Mouse (Mus musculus): ENCODE results near the gene Dusp16. TPM values are rescaled to one million over a fixed set of nuclear protein-coding genes. Genes with fewer than 3 reads are reported as not detected.
A peak's percentile ranks its signal among the peaks of the same experiment; 100 is the strongest.

The Dusp16 gene
- total RNA-seq (2021) = 23.0 and 25.8 TPM in 2 replicates
- long read RNA-seq, full-length matches to known transcripts = 3 of 10 reads
- long read RNA-seq, partial matches to known transcripts = 0 of 10 reads
- long read RNA-seq, other reads (novel, unspliced or antisense) = 7 of 10 reads

DNA sequence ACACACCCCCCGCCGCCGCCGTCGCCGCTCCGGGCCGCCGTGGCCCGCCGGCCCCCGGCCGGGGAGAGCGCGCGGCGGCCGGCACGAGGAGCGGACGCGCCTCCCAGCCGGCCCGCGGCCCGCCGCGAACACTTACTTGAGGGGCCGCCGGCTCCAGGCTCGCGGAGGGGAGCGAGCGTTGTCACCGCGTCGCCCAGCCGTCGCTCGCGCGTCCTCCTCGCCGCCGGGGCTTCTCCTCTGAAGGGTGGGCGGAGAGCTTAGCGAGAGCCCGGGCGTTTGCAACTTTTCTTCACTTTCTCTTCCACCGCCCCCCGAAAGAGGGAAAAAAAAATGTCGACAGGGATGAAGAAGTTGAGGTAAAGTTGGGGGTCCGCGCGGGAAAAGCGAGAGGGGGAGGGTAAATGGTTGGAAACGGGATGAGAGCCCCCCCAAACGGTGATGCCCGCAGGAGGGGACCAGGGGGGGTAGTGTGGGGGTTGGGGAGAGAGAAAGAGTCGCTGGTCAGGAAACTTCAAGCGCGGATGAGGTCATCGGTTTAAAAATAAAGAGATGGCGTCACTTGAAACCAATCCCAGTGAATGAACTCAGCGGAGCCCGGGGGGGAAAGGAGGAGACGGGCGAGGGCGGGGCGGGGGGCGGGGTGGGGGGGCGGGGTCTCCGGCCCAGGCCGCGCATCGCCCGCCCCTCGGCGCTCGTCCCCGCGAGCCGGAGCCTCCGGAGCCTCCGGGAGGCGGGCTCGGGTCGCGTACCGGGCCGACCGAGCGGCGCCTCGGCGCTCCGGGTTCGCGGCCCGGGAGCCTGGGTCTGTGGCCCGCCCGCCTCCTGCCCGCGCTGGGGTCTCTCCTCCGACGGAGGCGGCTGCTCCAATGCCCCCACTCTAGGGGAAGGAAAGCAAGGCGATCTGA lies at the start of gene Dusp16:
Dusp16 (minus strand) TSS at position 485 of the 905 bp plus-strand sequence.
- DNase-seq = peak; percentile 79

DNA sequence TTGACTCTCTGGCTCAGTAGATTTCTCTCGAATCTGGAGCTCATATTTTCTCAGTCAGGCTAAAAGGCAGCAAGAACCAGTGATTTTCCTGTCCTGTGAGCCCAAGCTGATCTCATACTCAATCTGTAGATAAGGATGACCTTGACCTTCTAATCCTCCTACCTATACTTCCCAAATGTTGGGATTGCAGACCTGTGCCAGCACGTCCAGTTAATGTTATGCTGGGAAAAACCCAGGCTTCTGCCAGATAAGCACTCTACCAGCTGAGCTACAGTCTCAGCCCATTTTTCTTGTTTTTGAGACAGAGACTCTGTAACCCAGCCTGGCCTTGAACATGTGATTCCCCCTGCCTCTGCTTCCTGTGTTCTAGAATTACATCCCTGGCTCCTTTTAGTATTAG lies 47.9 kb upstream of the Dusp16 start:
- no peak for DNase-seq

DNA sequence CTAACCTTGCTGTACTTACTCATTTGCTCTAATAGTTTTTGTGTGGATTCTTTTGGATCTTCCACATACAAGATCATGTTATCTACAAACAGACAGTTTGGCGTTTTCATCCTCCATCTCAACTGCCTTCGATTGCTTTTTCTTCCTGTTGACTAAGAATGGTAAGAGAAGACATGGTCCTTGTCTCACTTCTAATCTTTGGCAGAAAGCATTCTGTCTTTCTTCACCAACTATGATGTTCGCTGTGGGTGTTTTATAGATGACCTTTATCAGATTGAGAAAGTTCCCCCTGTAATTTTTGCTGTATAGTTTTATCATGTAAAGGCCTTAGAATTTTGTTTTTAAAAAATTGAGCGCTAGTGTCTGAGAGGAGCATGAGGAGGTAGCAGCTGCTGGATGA lies 45.7 kb upstream of the Dusp16 start:
- no peak for DNase-seq

DNA sequence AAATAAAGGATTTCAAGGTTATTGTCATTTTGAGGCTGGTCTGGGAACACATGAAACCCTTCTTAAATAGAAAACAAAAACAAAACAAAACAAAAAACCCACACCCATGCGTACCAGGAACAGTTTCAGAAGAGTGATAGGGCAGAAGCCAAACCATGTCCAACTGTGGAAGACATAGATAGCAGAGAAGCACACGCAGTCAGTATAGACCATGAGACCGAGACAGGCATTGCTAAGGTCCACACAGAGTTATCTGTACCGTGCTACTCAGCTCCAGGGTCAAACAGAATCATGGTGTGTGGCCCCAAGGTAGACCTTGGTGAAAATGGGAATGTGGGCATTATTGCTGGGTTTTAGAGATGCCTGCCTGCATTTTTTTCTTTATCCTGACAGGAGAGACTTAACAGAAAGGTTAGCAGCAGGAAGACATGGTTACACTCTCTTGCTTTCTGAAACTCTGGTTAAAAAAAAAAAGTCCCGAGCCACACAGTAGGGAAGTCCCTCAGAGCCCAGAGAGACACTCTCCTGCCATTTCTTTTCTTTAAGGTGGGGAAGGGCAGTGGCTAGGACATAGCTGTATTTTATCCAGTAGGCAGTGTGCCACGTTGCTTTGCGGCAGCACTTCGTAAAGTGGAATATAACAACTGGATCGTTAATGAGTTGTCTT lies 42.3 kb upstream of the Dusp16 start:
- DNase-seq = no peak

DNA sequence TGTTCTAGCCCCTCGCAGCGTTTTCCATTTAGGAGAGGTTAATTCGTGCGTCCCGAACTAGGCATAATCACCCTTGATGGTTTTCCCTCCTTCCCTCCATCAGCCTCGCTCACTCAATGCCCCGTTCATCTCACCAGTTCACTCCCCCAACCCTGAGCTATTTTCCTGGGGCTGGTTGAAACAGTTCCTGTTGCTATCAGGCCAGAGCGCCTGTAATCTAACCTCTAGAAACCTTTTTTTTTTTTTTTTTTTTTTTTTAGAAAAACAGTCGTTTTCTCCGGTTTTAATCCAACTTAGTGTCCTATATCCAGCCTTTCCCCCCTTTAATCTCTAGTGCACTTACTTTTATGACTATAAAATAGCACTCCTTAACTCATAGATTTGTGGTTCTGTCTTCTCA lies 38.4 kb upstream of the Dusp16 start:
- no peak for DNase-seq

DNA sequence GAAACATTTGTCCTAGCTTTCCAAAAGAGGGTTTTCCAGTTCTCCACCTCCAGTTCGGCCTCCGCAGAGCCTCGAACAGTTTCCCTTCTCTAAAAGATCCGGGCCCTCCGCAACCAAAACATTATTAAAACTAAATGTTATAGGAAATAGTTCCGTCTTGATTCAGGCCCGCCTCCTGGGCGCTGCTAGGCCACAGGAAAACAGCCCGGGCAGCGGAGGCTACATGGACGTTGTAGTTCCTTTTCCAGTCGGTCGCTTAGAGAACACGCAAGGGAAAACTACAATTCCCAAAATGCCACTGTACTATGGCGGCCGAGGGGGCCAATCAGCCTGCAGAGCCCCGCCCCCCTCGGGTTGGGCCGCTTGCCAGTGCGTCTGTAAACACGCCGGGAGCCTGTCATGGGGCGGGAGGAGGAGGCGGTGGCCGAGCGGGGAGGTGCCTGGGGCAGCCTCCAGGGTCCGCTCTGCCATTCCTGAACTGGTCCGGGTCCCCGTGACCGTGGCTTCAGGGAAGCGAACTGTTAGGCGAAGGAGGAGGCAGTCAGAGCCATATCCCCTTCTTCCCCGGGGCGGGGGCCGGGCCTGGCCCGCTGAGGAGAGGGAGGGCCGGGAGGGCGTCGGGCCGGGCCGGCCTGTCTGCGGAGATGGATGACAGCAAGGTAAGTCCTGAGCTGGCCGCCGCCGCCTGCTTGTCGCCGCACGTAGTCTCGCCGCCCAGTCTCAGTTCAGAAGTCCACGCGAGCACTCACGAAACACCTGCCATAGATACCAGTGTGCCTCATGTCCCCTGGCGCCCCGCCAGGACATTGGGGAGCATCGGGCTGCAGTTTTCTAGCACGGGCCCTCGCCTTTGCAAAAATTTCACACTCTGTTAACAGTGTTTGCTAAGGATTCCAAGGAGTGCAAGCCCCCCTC lies 37.6 kb upstream of the Dusp16 start, which contains the start of gene Crebl2:
Crebl2 (plus strand) TSS at position 369 of the 915 bp plus-strand sequence.
- DNase-seq = peak; percentile 100

DNA sequence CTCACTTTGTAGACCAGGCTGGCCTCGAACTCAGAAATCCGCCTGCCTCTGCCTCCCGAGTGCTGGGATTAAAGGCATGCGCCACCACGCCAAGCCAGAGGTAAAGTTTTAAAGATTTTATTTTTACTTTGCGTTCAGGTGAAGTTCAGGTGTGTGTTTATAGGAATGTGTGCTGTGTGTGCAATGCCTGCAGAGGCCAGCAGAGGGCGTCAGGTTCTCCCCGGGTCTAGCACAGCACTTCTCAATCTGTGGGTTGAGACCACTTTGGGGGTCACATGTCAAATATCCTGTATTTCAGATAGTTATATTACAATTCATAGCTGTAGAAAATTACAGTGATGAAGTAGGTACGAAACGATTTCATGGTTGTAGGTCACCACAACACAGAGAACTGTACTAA lies 30.4 kb upstream of the Dusp16 start:
- DNase-seq = no peak

DNA sequence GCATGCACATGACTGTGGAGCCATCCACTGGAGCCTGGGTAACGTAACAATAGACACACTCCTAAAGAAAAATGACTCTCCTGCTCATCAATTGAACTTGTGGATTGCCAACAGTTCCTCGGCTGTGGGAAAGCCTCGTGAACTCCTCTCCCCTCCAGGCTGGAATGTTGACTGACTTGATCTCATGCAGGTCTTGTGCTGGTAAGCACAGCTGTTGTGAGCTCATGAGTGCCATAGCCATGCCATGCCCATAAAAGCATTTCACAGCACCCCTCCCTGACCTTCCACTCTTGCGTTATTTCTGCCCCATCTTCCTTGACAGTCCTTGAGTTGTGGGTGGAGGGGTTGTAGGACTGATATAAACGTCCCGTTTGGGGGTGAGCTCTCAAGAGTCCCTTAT lies 28.0 kb upstream of the Dusp16 start:
- no peak for DNase-seq

DNA sequence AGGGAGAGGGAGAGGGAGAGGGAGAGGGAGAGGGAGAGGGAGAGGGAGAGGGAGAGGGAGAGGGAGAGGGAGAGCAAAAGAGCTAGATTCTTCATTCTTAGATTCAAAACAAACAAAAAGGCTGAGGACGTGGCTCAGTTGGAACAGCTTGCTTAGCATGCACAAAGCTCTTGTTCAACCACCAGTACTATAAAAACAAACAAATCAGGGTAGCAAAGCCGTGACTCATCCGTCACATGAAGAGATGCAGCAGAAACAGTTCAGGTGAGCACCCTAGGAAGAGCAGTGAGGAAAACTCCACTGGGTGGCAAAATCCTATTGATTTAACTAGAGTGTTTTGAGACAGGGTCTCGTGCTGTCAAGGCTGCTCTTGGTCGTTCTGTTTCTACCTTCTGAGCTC lies 27.3 kb upstream of the Dusp16 start:
- no peak for DNase-seq

DNA sequence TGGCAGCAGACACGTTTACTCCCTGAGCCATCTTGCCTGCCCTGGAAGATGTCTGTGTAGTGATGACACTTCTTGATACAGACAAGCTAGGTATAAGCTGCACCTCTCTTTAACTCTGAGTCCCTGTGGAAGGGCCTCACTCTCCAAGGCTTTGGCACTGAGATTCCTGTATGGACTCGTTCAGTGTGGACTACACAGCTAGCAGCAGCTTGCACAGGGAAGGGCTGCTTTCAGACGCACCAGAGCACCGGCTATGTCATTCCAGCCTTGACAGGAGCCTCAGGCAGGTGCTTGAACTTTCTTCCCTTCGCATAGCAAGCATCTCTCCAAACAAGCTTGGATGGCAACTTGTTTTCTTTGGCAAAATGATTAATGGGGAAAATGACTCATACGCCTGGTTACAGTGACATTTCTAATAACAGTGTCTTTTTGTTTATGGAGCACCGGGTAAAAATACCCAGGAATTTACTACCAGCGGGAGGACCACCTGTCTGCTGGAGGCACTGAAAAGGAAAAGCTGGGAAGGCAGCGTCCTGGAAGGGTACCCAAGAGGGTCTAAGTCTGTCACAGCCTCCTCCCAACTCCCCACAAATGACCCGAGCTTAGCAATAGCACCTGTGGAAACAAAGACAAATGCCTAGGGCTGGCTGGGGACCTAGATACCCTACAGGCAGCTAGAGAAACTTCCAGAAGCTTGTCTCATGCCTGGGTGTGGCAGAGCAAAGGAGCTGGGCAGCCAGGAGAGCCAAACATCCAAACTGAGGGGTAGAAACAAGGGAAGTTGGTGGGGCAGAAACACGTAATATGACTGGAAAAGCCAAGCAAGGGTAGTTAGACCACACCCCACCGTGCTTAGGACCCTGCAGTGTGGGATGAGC lies 24.9 kb upstream of the Dusp16 start:
- no peak for DNase-seq

DNA sequence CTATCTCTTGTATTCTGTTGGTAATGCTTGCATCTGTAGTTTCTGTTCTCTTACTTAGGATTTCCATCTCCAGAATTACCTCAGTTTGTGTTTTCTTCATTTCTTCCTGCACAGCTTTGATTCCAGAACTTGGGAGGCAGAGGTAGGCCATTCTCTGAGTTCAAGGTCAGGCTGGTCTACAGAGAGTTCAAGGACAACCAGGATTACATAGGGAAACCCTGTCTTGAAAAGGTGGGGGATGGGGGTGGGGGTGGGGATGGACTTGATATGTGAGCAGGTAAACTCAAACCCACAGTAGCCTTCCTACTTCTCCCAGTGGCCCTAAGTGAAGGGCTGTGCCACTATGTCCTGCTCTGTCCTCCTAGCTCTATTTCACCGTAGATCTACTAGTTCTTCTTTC lies 20.6 kb upstream of the Dusp16 start:
- no peak for DNase-seq

DNA sequence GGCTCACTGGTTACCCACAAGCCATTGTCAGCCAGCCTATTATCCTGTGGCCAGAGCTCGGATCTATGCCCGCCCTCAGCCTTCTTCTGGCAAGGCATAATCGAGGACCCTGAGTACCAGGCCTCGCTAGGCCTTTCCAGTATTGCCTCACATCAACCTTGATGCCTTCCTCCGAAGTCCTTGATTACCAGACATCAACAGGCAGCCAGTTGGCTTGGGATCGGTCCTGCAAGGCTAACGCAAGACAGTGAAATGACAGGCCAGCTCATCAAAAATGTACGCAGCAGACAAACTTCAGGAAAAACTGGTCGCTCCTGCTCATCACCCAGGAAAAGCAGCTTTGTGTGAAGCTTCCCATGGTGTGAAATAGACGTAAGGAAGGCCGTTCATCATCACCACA lies 15.4 kb upstream of the Dusp16 start:
- peak; percentile 37 for DNase-seq

DNA sequence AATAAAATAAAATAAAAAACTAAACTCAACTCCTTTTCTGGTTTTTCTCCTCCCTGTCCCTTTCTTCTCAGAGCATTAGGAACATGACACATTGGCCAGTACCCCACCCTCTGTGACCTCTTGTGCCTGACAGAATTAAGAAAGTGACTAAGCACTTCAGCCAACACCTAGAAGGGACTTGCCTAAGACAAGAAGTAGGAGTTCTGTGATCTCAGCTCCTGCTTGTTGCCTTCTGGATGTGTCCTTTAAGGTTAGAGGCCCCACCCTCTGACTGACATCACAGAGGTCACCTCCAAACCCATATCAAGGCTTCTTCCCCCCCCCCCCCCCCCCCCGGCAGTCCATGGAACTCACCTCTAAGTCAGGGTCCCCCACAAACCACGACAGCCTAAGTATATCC lies 14.7 kb upstream of the Dusp16 start:
- no peak for DNase-seq

DNA sequence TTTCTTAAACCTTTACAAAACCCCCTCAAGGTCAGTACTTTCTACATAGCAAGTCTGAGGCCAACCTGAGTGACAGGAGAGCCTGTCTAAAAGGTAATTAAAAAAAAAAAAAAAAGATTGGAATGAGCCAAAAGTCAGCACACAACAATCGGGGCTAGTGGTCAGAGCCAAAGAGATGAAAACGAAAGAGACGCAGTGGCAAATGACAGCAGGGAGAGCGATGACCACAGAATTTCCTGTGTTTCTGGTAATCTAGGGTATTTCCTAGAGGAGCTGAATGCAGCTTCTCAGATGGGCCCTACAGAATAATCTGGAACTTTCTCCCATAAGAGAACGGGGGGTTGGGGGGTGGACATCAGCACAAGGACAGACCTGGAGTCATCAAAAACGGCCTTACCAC lies 13.7 kb upstream of the Dusp16 start:
- no peak for DNase-seq

DNA sequence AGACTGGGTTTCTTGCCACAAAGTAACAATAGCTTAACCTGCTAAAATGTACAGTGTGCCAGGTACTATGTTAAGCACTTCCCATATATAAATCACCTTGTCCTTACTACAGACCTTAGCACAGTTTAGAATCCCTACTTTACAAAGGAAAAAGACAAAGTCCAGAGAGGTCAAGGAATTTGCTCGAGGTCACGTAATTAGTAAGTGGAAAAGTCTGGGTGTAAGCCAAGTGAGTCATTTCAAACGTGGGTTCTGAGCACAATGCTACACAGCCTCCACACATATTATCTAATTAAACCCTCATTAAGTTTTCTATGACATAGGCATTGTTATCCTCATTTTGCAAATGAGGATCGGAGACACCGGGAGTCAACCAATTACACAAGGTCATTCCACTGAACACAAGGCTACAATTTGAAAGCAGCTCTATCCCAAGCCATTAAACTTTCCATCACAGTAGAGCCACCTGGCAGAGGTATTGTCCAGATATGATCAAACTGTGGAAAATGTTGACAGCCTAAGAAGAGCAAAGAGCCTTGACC lies 12.4 kb upstream of the Dusp16 start:
- DNase-seq = no peak

DNA sequence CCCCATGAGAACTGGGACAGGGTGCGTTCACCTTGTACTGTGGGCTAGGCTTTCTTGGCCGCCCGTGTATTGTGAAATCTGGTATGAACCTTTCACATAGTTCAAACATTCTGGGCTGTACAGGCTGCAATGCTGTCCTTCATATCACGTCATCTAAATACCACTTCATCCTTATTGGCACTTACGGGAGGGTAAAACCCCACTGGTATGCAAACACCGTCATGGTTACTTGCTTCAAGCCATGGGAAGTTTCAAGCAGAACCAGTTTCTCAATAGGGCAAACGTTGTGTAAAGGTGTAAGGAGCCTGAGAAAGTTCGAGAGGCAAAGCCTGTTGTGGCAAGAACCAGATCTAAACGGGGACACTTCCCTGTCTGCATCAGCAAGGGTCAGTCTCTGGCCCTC lies 10.2 kb upstream of the Dusp16 start:
- no peak for DNase-seq

DNA sequence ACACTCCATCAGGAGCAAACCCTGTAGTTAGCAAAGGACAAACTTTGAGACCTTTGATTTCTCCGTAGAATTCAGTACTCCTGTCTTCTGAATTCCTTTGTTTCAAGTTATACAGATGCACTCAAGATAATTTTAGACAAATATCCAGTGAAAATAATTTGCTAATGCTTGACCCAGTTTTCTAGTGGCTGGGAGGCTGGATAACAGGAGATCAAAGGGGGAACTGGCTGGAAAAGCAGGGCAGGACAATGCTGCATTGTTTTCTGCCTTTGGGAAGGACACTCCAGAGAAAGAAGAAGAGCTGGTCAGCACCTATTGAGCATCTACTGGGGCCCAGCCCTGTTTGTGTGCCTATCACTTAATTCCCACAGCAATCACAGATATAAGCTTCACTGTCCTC lies 9.1 kb upstream of the Dusp16 start:
- no peak for DNase-seq

DNA sequence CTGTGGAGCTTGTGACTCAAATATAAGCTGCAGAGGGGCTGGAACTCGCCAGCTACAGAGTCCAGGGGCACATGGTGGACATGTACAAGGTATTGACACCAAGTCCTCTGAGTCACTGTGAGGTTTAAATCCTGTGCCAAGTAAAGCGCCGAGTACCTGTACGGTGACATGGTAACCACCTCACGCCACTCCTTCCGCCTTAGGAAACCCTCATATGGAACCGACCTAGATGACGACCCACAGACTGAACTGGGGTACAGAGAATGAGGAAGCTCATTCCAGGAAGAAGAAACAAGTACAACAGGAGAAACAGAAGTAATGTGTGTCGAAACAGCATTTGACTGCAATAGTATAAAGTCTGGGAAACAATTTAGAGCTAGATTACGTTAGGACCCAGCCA lies 3.9 kb upstream of the Dusp16 start:
- no peak for DNase-seq

DNA sequence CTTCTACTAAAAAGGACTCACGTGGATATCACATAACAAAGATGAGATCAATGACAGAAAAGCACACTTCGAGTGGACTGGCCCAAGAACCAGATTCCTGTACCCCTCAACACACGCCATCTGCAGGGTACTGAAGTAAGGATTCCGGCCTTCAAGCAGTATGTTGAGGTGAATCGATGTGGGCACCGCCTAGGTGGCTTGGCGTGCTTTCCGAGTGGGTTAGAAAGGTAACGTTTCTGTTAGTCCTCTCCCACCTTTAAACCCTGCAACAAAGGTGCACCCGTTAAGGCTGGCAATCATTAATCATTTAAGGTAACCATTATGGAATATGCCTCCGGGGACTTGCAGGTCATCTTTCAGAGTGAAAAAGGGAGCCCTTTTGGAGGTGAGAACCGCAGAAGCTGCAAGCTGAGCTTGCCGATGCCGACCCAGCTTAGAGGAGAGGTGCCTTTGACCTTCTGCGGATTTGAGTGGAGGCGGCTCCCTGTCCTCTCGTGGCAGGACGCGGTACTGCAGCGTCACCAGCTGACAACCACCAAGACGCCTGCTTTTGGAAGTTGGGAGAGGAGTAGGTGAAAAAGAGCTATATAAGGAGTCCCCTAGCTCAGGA lies 1.6 kb upstream of the Dusp16 start:
- peak; percentile 84 for DNase-seq

DNA sequence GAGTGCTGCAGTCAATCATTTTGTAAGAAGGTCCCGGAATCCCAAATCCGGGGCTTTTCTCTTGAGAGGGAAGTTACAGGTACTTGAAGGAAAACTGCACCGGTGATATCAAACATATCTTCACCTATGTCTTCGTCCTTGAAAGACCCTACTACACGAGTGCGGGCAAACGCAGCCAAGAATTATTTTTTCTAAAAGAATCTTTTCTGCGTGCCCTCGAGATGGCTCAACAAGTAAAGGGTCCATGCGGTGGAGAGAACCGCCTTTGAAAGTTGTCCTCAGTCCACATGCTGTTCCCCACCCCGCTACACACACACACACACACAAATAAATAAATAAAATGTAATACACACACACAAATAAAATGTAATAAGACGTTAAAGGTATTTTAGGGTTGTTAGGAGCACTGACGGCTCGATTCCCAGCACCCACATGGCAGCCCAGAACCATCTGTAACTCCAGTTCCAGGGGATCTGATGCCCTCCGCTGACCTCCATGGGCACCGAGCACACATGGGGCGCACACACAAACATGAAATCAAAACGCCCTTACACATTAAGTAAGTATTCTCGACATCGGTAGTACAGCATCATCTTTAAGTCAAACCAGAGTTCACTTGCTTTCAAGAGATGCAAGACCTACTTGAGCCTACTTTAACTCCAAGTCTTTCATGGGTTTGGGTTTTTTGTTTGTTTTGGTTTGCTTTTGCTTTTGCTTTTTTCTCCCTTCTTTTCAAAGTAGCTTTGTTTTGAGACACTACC lies 801 bp upstream of the Dusp16 start:
- no peak for DNase-seq

All from adrenal gland, postnatal 25 days (tissue).